Mouse (Mus musculus): ENCODE measurements around the gene Cdc42ep4. TPM values are rescaled to one million over a fixed set of nuclear protein-coding genes. Genes with fewer than 3 reads are reported as not detected.

Gene Cdc42ep4
- polyA plus RNA-seq, 1 experiment from 2014 or later, result 78.2 TPM

DNA sequence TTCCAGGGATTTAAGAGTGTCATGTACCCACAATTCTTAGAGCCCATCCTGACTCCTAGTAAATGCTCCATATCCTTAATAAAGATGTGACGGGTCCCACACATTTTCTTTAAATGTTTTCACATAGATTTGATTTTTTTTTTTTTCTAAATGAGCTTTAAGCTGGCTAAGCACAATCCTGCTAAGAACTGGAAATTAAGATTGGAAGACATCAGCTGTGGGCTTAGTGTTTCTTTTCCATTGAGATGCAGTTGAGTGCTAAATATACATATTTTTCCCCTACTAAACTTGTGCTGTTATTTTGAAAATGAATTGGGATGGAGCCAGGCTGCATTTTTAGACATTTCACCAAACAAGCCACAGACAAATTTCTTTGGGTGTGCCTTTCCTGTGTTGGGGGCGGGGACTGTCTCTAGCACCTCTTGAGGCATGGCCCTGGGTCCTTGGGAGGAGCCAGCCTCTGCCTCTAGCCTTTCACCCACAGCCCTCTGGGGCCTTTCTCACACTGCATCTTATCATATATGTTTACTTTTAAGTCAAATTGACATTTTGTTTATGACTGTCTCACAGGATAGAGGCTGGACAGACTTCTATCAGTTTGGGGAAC is 36.6 kb upstream of the Cdc42ep4 start:
- no peak for DNase-seq (ENCODE audit: low spot score)
- Histone ChIP-seq H3K4me1 (ENCODE audit: control insufficient read depth, insufficient read depth, low read length) (peaks cover 46% of the 10 kb centered on the region), H3K27ac (ENCODE audit: low read depth, low read length) (no peak overlapping the region), H3K9ac (ENCODE audit: low read length) (no peak overlapping the region), H3K27me3 (ENCODE audit: control insufficient read depth, insufficient read depth, low read length) (no peaks in the 10 kb centered on the region), H3K4me3 (ENCODE audit: low read depth, low read length) (no peak overlapping the region), H3K4me2 (ENCODE audit: low read depth) (no peak overlapping the region), H3K36me3 (ENCODE audit: control insufficient read depth, insufficient read depth, low read length) (no peaks in the 10 kb centered on the region), H3K9me3 (ENCODE audit: control insufficient read depth, low read length) (no peaks in the 10 kb centered on the region)
- 86% methylated on average over 2 of the region's 2 CpGs for WGBS
- no peak for ATAC-seq (ENCODE audit: insufficient read depth, low FRiP score, low TSS enrichment)

GRCm38 (mm10) chr11:113787432-113788182 is 35.9 kb upstream of the Cdc42ep4 start:
- Histone ChIP-seq H3K4me2 (ENCODE audit: low read depth) (0 out of 2 replicates have a peak overlapping the region, but pooled peaks have one; percentile 65), H3K4me1 (ENCODE audit: control insufficient read depth, insufficient read depth, low read length) (peaks cover 46% of the 10 kb centered on the region), H3K27me3 (ENCODE audit: control insufficient read depth, insufficient read depth, low read length) (no peaks in the 10 kb centered on the region), H3K27ac (ENCODE audit: low read depth, low read length) (peak overlapping the region; percentile 99; the same call in 1 of the 2 replicates), H3K9ac (ENCODE audit: low read length) (no peak overlapping the region), H3K36me3 (ENCODE audit: control insufficient read depth, insufficient read depth, low read length) (no peaks in the 10 kb centered on the region), H3K9me3 (ENCODE audit: control insufficient read depth, low read length) (no peaks in the 10 kb centered on the region), H3K4me3 (ENCODE audit: low read depth, low read length) (no peak overlapping the region)
- ATAC-seq (ENCODE audit: insufficient read depth, low FRiP score, low TSS enrichment) (no peak), DNase-seq (ENCODE audit: low spot score) (no peak)
- 79% methylated on average over 13 of the region's 13 CpGs for WGBS

- ATAC-seq (ENCODE audit: insufficient read depth, low FRiP score, low TSS enrichment) (no peak), DNase-seq (ENCODE audit: low spot score) (no peak)
- peak overlapping the region; percentile 99 for H3K27ac ChIP-seq (ENCODE audit: low read depth, low read length)
- H3K9me3 ChIP-seq (ENCODE audit: control insufficient read depth, low read length), result no peaks in the 10 kb centered on the region
- WGBS, result 87% methylated on average over 11 of the region's 11 CpGs
- no peaks in the 10 kb centered on the region for H3K36me3 ChIP-seq (ENCODE audit: control insufficient read depth, insufficient read depth, low read length)
- H3K4me2 ChIP-seq (ENCODE audit: low read depth), result peak overlapping the region; percentile 65
- H3K4me1 ChIP-seq (ENCODE audit: control insufficient read depth, insufficient read depth, low read length), result peaks cover 47% of the 10 kb centered on the region
- H3K4me3 ChIP-seq (ENCODE audit: low read depth, low read length), result 0 out of 2 replicates have a peak overlapping the region, but pooled peaks have one; percentile 31
- H3K9ac ChIP-seq (ENCODE audit: low read length), result no peak overlapping the region
- H3K27me3 ChIP-seq (ENCODE audit: control insufficient read depth, insufficient read depth, low read length), result no peaks in the 10 kb centered on the region
Measured at GRCm38 (mm10) chr11:113787009-113787408, 35.3 kb upstream of the Cdc42ep4 start.

DNA sequence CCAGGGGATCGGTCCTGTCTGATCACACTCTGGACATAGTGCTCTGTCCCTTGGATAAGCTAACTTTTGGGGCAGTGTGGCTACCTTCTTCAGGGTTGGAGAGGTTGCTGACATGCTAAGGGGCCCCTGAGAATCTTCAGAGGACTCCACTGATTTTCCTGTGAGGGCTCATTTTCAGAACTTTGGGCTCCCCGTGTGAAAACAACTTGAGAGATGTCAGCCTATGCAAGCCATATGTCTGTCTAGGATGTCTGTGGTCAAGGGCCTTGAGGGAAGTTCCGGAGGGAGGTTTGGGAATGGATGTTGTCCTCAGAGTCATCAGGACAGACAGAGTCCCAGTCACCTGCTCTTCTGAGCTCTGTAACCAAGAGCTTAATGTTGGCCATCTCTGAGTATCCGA is 34.7 kb upstream of the Cdc42ep4 start:
- H3K27me3 ChIP-seq (ENCODE audit: control insufficient read depth, insufficient read depth, low read length), result no peaks in the 10 kb centered on the region
- H3K4me3 ChIP-seq (ENCODE audit: low read depth, low read length), result peak overlapping the region; percentile 31
- H3K9me3 ChIP-seq (ENCODE audit: control insufficient read depth, low read length), result no peaks in the 10 kb centered on the region
- no peak for DNase-seq (ENCODE audit: low spot score)
- H3K9ac ChIP-seq (ENCODE audit: low read length), result peak overlapping the region; percentile 71
- ATAC-seq (ENCODE audit: insufficient read depth, low FRiP score, low TSS enrichment), result peak; percentile 13; the same call in 1 of the 2 replicates
- peak overlapping the region; percentile 99 for H3K27ac ChIP-seq (ENCODE audit: low read depth, low read length)
- peak overlapping the region; percentile 65 for H3K4me2 ChIP-seq (ENCODE audit: low read depth)
- 44% methylated on average over 4 of the region's 4 CpGs for WGBS
- H3K4me1 ChIP-seq (ENCODE audit: control insufficient read depth, insufficient read depth, low read length), result peaks cover 42% of the 10 kb centered on the region
- H3K36me3 ChIP-seq (ENCODE audit: control insufficient read depth, insufficient read depth, low read length), result no peaks in the 10 kb centered on the region

DNA sequence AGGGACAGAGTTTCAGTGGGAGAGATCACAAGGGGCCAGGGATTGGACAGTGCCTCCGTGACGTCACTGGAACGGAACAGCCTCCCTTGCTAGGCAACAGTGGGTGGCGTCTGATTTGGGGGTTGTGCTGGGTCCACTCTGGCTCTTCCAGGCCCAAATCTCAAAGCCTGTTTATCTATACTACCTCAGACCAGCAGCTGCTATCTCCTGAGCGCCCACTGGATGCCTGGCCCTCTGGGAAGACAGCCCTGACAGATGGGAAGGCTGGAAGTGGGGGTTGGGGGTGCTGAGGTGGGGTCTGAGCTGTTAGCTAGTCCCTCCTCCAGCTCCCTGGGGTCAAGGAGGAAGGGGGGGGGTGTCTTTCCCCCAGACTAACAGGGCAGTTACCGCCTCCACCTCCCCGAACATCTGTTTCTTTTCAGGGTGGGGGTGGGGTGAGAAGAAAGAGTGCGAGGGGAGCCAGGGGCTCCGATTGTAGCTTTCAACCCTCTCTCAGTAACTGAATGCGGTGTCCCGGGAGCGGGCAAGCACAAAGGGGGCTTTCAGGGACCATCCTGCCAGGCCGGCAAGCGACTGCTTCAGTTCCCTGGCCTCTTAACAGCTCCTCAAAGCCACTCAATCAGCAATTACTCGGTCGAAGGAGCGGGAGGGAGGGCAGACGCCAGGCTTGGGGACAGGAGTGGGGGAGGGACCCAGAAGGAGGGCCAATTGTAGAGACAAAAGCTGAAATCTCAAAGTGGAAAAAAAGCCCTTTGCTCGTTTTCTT is 33.9 kb upstream of the Cdc42ep4 start:
- Histone ChIP-seq H3K4me3 (ENCODE audit: low read depth, low read length) (peak overlapping the region; percentile 31), H3K9me3 (ENCODE audit: control insufficient read depth, low read length) (no peaks in the 10 kb centered on the region), H3K9ac (ENCODE audit: low read length) (peak overlapping the region; percentile 71), H3K4me2 (ENCODE audit: low read depth) (peak overlapping the region; percentile 65), H3K27me3 (ENCODE audit: control insufficient read depth, insufficient read depth, low read length) (no peaks in the 10 kb centered on the region), H3K27ac (ENCODE audit: low read depth, low read length) (peak overlapping the region; percentile 99), H3K4me1 (ENCODE audit: control insufficient read depth, insufficient read depth, low read length) (peaks cover 40% of the 10 kb centered on the region), H3K36me3 (ENCODE audit: control insufficient read depth, insufficient read depth, low read length) (no peaks in the 10 kb centered on the region)
- ATAC-seq (ENCODE audit: insufficient read depth, low FRiP score, low TSS enrichment) (peak; percentile 92), DNase-seq (ENCODE audit: low spot score) (peak; percentile 94)
- 0% methylated on average over 19 of the region's 19 CpGs for WGBS

DNA sequence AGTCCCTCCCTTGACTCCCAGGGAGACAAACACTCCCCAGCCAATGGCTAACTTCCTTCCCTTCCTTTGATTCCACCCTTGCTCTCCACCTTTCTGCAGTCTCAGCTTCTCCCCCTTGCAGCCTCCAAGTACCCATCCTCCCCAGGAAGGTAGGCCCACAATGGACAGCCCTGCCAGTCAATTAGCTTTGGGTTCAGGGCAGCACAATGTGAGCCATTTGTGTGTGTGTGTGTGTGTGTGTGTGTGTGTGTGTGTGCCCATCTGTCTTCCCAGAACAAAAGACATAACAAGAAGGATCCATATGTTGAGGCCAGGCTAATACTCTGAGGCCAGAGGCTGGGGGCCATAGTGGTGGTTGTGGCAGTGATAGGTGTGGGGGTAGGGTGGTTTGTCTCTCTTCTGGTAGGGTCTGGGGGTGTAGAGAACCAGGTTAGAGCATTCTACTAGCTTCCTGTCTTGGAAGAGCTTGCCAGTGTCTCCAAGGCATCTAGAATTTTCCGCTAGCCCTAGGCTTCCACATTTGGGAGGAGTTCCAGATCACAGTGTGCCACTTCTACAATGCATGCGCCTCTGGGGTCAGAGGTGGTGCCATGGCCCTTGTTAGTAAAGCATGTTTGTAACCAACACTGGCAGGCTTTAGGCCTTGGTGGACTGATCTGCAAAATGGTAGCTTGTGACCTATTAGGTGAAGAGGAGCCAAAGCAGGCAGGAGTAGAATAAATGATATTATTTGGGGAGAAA is 33.1 kb upstream of the Cdc42ep4 start:
- DNase-seq (ENCODE audit: low spot score) (peak; percentile 49), ATAC-seq (ENCODE audit: insufficient read depth, low FRiP score, low TSS enrichment) (peak; percentile 3; the same call in 1 of the 2 replicates)
- WGBS, result 22% methylated on average over 2 of the region's 2 CpGs
- Histone ChIP-seq H3K4me1 (ENCODE audit: control insufficient read depth, insufficient read depth, low read length) (peaks cover 43% of the 10 kb centered on the region), H3K36me3 (ENCODE audit: control insufficient read depth, insufficient read depth, low read length) (no peaks in the 10 kb centered on the region), H3K9me3 (ENCODE audit: control insufficient read depth, low read length) (no peaks in the 10 kb centered on the region), H3K9ac (ENCODE audit: low read length) (no peak overlapping the region; the same call in 1 of the 2 replicates), H3K4me2 (ENCODE audit: low read depth) (peak overlapping the region; percentile 1; the same call in 1 of the 2 replicates), H3K27me3 (ENCODE audit: control insufficient read depth, insufficient read depth, low read length) (no peaks in the 10 kb centered on the region), H3K4me3 (ENCODE audit: low read depth, low read length) (no peak overlapping the region), H3K27ac (ENCODE audit: low read depth, low read length) (peak overlapping the region; percentile 99)

GRCm38 (mm10) chr11:113782496-113782895 is 30.8 kb upstream of the Cdc42ep4 start:
- 74% methylated on average over 2 of the region's 2 CpGs for WGBS
- ATAC-seq (ENCODE audit: insufficient read depth, low FRiP score, low TSS enrichment), result no peak
- Histone ChIP-seq H3K9me3 (ENCODE audit: control insufficient read depth, low read length) (no peaks in the 10 kb centered on the region), H3K4me1 (ENCODE audit: control insufficient read depth, insufficient read depth, low read length) (peaks cover 43% of the 10 kb centered on the region), H3K27ac (ENCODE audit: low read depth, low read length) (no peak overlapping the region), H3K27me3 (ENCODE audit: control insufficient read depth, insufficient read depth, low read length) (no peaks in the 10 kb centered on the region), H3K4me3 (ENCODE audit: low read depth, low read length) (no peak overlapping the region), H3K9ac (ENCODE audit: low read length) (no peak overlapping the region), H3K4me2 (ENCODE audit: low read depth) (no peak overlapping the region), H3K36me3 (ENCODE audit: control insufficient read depth, insufficient read depth, low read length) (no peaks in the 10 kb centered on the region)
- no peak for DNase-seq (ENCODE audit: low spot score)

DNA sequence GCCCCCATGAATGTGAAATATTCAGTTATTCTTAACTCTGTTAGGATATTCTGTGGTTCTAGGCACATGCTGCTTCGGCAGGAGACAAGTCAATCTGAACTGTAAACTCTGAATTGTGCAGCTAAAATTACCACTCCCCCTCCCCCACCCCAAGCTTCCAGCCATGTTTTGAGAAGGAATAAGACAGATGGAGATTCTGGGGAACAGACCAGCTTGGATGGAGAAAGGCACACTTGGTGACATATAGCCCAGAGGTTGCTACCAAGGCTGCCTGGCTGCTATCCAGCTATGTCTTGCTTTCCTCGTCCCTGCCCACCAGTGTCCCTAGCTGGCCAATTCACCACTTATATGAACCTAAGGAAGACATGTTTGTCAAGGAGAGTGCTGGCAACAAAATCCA is 30.3 kb upstream of the Cdc42ep4 start:
- Histone ChIP-seq H3K27ac (ENCODE audit: low read depth, low read length) (no peak overlapping the region), H3K4me1 (ENCODE audit: control insufficient read depth, insufficient read depth, low read length) (peaks cover 39% of the 10 kb centered on the region), H3K9me3 (ENCODE audit: control insufficient read depth, low read length) (no peaks in the 10 kb centered on the region), H3K4me2 (ENCODE audit: low read depth) (no peak overlapping the region), H3K27me3 (ENCODE audit: control insufficient read depth, insufficient read depth, low read length) (no peaks in the 10 kb centered on the region), H3K36me3 (ENCODE audit: control insufficient read depth, insufficient read depth, low read length) (no peaks in the 10 kb centered on the region), H3K4me3 (ENCODE audit: low read depth, low read length) (no peak overlapping the region), H3K9ac (ENCODE audit: low read length) (no peak overlapping the region)
- DNase-seq (ENCODE audit: low spot score), result no peak
- 63% methylated on average over 2 of the region's 2 CpGs for WGBS
- no peak for ATAC-seq (ENCODE audit: insufficient read depth, low FRiP score, low TSS enrichment)

Data from neural tube, embryonic 11.5 days (tissue).